Mouse (Mus musculus) liver, embryonic 11.5 days (tissue): ENCODE results near the gene Timm22. TPM values are rescaled to one million over a fixed set of nuclear protein-coding genes. Genes with fewer than 3 reads are reported as not detected.
A peak's percentile ranks its signal among the peaks of the same experiment; 100 is the strongest.

ENCODE experiments used
- ATAC-seq: fragments of 200-750 bp; cut with Nextera tagmentation; replicated peaks from 2 replicates; pipeline ENCODE4 v1.8.0; 2017; ENCODE audit warnings: moderate number of reproducible peaks, mild to moderate bottlenecking, moderate TSS enrichment, moderate library complexity; ENCODE audit not compliant: low FRiP score
- DNase-seq: peaks from one replicate; pipeline ENCODE4 v3.0.0-alpha.2; 2017; ENCODE audit warnings: low spot score
- H3K27ac ChIP-seq: fragments of 300-500 bp; sonication (generic); 2 replicates; pipeline ENCODE4 v1.5.1; 2014; ENCODE audit warnings: mild to moderate bottlenecking, low read depth, low read length, control low read depth
- H3K27me3 ChIP-seq: fragments of 300-500 bp; sonication (generic); replicated peaks from 2 replicates; pipeline ENCODE4 v1.6.1; 2014; ENCODE audit warnings: low read length, mixed read lengths; ENCODE audit not compliant: control insufficient read depth, insufficient read depth
- H3K36me3 ChIP-seq: fragments of 300-500 bp; sonication (generic); 2 replicates; pipeline ENCODE4 v1.6.1; 2014; ENCODE audit warnings: mild to moderate bottlenecking, low read length, moderate library complexity, mixed read lengths; ENCODE audit not compliant: control insufficient read depth, insufficient read depth
- H3K4me1 ChIP-seq: fragments of 300-500 bp; sonication (generic); replicated peaks from 2 replicates; pipeline ENCODE4 v1.6.1; 2014; ENCODE audit warnings: low read length, mixed read lengths; ENCODE audit not compliant: control insufficient read depth, insufficient read depth
- H3K4me2 ChIP-seq: fragments of 300-500 bp; sonication (generic); 2 replicates; pipeline ENCODE4 v1.6.1; 2014; ENCODE audit warnings: mild to moderate bottlenecking, control low read depth, moderate library complexity
- H3K4me3 ChIP-seq: fragments of 300-500 bp; sonication (generic); 2 replicates; pipeline ENCODE4 v1.5.1; 2014; ENCODE audit warnings: low read depth, low read length, control low read depth
- H3K9ac ChIP-seq: fragments of 300-500 bp; sonication (generic); 2 replicates; pipeline ENCODE4 v1.6.1; 2014; ENCODE audit warnings: low read depth, low read length, control low read depth
- H3K9me3 ChIP-seq: fragments of 300-500 bp; sonication (generic); 2 replicates; pipeline ENCODE4 v1.6.1; 2016; ENCODE audit warnings: low read length, inconsistent platforms, mixed read lengths; ENCODE audit not compliant: control insufficient read depth
- WGBS: fragments of 180-500 bp; shearing (Covaris S2); extraction: QIAGEN DNeasy Blood & Tissue Kit; methylation state at CpG from one replicate; pipeline ENCODE4 v1.1.7; 2014; 5-methylcytosine and 5-hydroxymethylcytosine counted together
- polyA plus RNA-seq: library from polyadenylated mRNA; unstranded; fragments of >200 nt; fragmentation: Nextera tagmentation; extraction: Ambion mirVana; gene quantifications from 2 replicates; pipeline ENCODE4 v1.2.1, GENCODE M21; 2014

Timm22 gene
- polyA plus RNA-seq, 1 experiment from 2014 or later = 91.2 TPM

GRCm38 (mm10) chr11:76366720-76367119 lies 40.0 kb upstream of the Timm22 start:
- Histone ChIP-seq H3K9ac (no peak overlapping the region), H3K27ac (no peak overlapping the region), H3K36me3 (no peaks in the 10 kb centered on the region), H3K9me3 (no peaks in the 10 kb centered on the region), H3K27me3 (no peaks in the 10 kb centered on the region), H3K4me2 (no peak overlapping the region), H3K4me1 (peaks cover 6% of the 10 kb centered on the region; the same call in 1 of the 2 replicates), H3K4me3 (no peak overlapping the region)
- 81% methylated on average over 15 of the region's 15 CpGs for WGBS
- no peak for ATAC-seq
- DNase-seq = no peak

- Histone ChIP-seq H3K4me1 (peaks cover 2% of the 10 kb centered on the region; the same call in 1 of the 2 replicates), H3K4me3 (no peak overlapping the region), H3K4me2 (no peak overlapping the region), H3K36me3 (no peaks in the 10 kb centered on the region), H3K9ac (no peak overlapping the region), H3K27ac (no peak overlapping the region), H3K9me3 (no peaks in the 10 kb centered on the region), H3K27me3 (no peaks in the 10 kb centered on the region)
- DNase-seq (no peak), ATAC-seq (no peak)
These were observed 36.3 kb upstream of the Timm22 start for GRCm38 (mm10) chr11:76370491-76370890.

- H3K9me3 ChIP-seq = no peaks in the 10 kb centered on the region
- H3K9ac ChIP-seq = no peak overlapping the region
- no peak overlapping the region for H3K4me3 ChIP-seq
- no peaks in the 10 kb centered on the region for H3K36me3 ChIP-seq
- DNase-seq (no peak), ATAC-seq (no peak)
- peaks cover 2% of the 10 kb centered on the region; the same call in 1 of the 2 replicates for H3K4me1 ChIP-seq
- H3K27ac ChIP-seq = no peak overlapping the region
- H3K27me3 ChIP-seq = no peaks in the 10 kb centered on the region
- H3K4me2 ChIP-seq = no peak overlapping the region
- WGBS = 63% methylated on average over 2 of the region's 2 CpGs
These were observed 34.6 kb upstream of the Timm22 start for GRCm38 (mm10) chr11:76372120-76372519.

- DNase-seq (no peak), ATAC-seq (no peak)
- no peak overlapping the region for H3K9ac ChIP-seq
- no peak overlapping the region for H3K4me2 ChIP-seq
- H3K36me3 ChIP-seq = no peaks in the 10 kb centered on the region
- no peaks in the 10 kb centered on the region for H3K27me3 ChIP-seq
- H3K27ac ChIP-seq = no peak overlapping the region
- WGBS = 51% methylated on average over 6 of the region's 6 CpGs
- no peaks in the 10 kb centered on the region for H3K9me3 ChIP-seq
- peaks cover 2% of the 10 kb centered on the region; the same call in 1 of the 2 replicates for H3K4me1 ChIP-seq
- no peak overlapping the region for H3K4me3 ChIP-seq
These were observed 34.2 kb upstream of the Timm22 start for GRCm38 (mm10) chr11:76372534-76372933.

GRCm38 (mm10) chr11:76374491-76375185 lies 32.1 kb upstream of the Timm22 start:
- H3K4me2 ChIP-seq = no peak overlapping the region
- DNase-seq (peak; percentile 46), ATAC-seq (no peak)
- no peaks in the 10 kb centered on the region for H3K9me3 ChIP-seq
- H3K27ac ChIP-seq = peak overlapping the region; percentile 40; the same call in 1 of the 2 replicates
- 57% methylated on average over 17 of the region's 17 CpGs for WGBS
- no peaks in the 10 kb centered on the region for H3K27me3 ChIP-seq
- no peak overlapping the region for H3K9ac ChIP-seq
- no peaks in the 10 kb centered on the region for H3K36me3 ChIP-seq
- H3K4me1 ChIP-seq = peaks cover 2% of the 10 kb centered on the region; the same call in 1 of the 2 replicates
- H3K4me3 ChIP-seq = no peak overlapping the region

GRCm38 (mm10) chr11:76376425-76376824 lies 30.3 kb upstream of the Timm22 start:
- DNase-seq = no peak
- H3K4me3 ChIP-seq = no peak overlapping the region
- no peak overlapping the region for H3K4me2 ChIP-seq
- no peak overlapping the region for H3K27ac ChIP-seq
- H3K9ac ChIP-seq = no peak overlapping the region
- 85% methylated on average over 3 of the region's 3 CpGs for WGBS
- H3K9me3 ChIP-seq = no peaks in the 10 kb centered on the region
- H3K4me1 ChIP-seq = peaks cover 7% of the 10 kb centered on the region; the same call in 1 of the 2 replicates
- no peaks in the 10 kb centered on the region for H3K27me3 ChIP-seq
- no peak for ATAC-seq
- no peaks in the 10 kb centered on the region for H3K36me3 ChIP-seq

GRCm38 (mm10) chr11:76379921-76380544 lies 26.7 kb upstream of the Timm22 start:
- H3K9me3 ChIP-seq = no peaks in the 10 kb centered on the region
- no peak overlapping the region for H3K4me3 ChIP-seq
- no peaks in the 10 kb centered on the region for H3K36me3 ChIP-seq
- ATAC-seq (no peak), DNase-seq (no peak)
- no peak overlapping the region for H3K4me2 ChIP-seq
- WGBS = 48% methylated on average over 11 of the region's 11 CpGs
- H3K4me1 ChIP-seq = peaks cover 7% of the 10 kb centered on the region; the same call in 1 of the 2 replicates
- no peak overlapping the region for H3K9ac ChIP-seq
- no peak overlapping the region; the same call in 1 of the 2 replicates for H3K27ac ChIP-seq
- no peaks in the 10 kb centered on the region for H3K27me3 ChIP-seq

- H3K27me3 ChIP-seq = no peaks in the 10 kb centered on the region
- 81% methylated on average over 15 of the region's 15 CpGs for WGBS
- H3K27ac ChIP-seq = no peak overlapping the region
These were observed 25.4 kb upstream of the Timm22 start for GRCm38 (mm10) chr11:76381201-76381885.

More at GRCm38 (mm10) chr11:76381201-76381885, 25.4 kb upstream of the Timm22 start:
- no peak overlapping the region for H3K9ac ChIP-seq
- DNase-seq (no peak), ATAC-seq (no peak)
- no peaks in the 10 kb centered on the region for H3K36me3 ChIP-seq
- peaks cover 7% of the 10 kb centered on the region; the same call in 1 of the 2 replicates for H3K4me1 ChIP-seq
- no peak overlapping the region for H3K4me3 ChIP-seq
- H3K4me2 ChIP-seq = no peak overlapping the region
- no peaks in the 10 kb centered on the region for H3K9me3 ChIP-seq
